ENCODE assay signal across 10 mouse cellular contexts in genomic region chr11:35527816-35528462, GRCm38 (mm10).
DNase-seq lines count a peak whose midpoint lies in the region; ATAC-seq and TF ChIP-seq lines count a peak whose summit lies in the region.
"Had no signal": no experiment of that assay in that cellular context is flagged by ENCODE, and none has a peak within 500 bp of the region (broad histone marks: within the 10 kb centered on the region; RNA-seq: fewer than 3 reads in every experiment).

No protein-coding gene starts in this region.

- no peak overlapping the region for H3K4me3 ChIP-seq in forebrain, embryonic 12.5 days (replicated peaks)
- H3K4me3 ChIP-seq in limb, embryonic 12.5 days (replicated peaks), result no peak overlapping the region
- no peak overlapping the region for H3K4me3 ChIP-seq in stomach, postnatal 0 days (ENCODE audit: low read depth, low read length)
- H3K4me3 ChIP-seq: lung, embryonic 15.5 days had no signal

- H3K27me3 ChIP-seq in forebrain, embryonic 12.5 days, result peaks cover 44% of the 10 kb centered on the region
- H3K27me3 ChIP-seq in limb, embryonic 12.5 days, result no peaks in the 10 kb centered on the region
- H3K27me3 ChIP-seq in stomach, postnatal 0 days (ENCODE audit: control insufficient read depth, insufficient read depth, low read length), result no peaks in the 10 kb centered on the region

- TF ChIP-seq CTCF in stomach, postnatal 0 days (IDR thresholded peaks at IDR 0.05; ENCODE audit: low read depth), result peak; percentile 38

- H3K27ac ChIP-seq in forebrain, embryonic 12.5 days, result peak overlapping the region; percentile 33
- H3K27ac ChIP-seq in limb, embryonic 12.5 days, result peak overlapping the region; percentile 94
- no peak overlapping the region for H3K27ac ChIP-seq in stomach, postnatal 0 days (replicated peaks)
- H3K27ac ChIP-seq: lung, embryonic 15.5 days had no signal

- ATAC-seq in forebrain, embryonic 12.5 days (ENCODE audit: low FRiP score), result peak; percentile 68
- ATAC-seq in limb, embryonic 12.5 days (ENCODE audit: insufficient number of reproducible peaks, insufficient read depth, low FRiP score, low TSS enrichment, low read depth), result peak; percentile 55; the same call in 1 of the 2 replicates
- ATAC-seq in stomach, postnatal 0 days (ENCODE audit: low FRiP score, low TSS enrichment), result no peak

- no peak overlapping the region for H3K9ac ChIP-seq in forebrain, embryonic 12.5 days
- H3K9ac ChIP-seq in limb, embryonic 12.5 days (replicated peaks), result no peak overlapping the region
- H3K9ac ChIP-seq in stomach, postnatal 0 days (ENCODE audit: low read length), result no peak overlapping the region
- H3K9ac ChIP-seq: lung, embryonic 15.5 days had no signal

- WGBS in forebrain, embryonic 12.5 days, result 14% methylated on average over 7 of the region's 7 CpGs
- WGBS in limb, embryonic 12.5 days, result 32% methylated on average over 7 of the region's 7 CpGs
- WGBS in stomach, postnatal 0 days, result 52% methylated on average over 7 of the region's 7 CpGs

- no peaks in the 10 kb centered on the region for H3K36me3 ChIP-seq in forebrain, embryonic 12.5 days (replicated peaks)
- peaks cover 5% of the 10 kb centered on the region; the same call in 1 of the 2 replicates for H3K36me3 ChIP-seq in limb, embryonic 12.5 days
- H3K36me3 ChIP-seq in stomach, postnatal 0 days (ENCODE audit: control insufficient read depth, insufficient read depth, low read length), result no peaks in the 10 kb centered on the region
- H3K36me3 ChIP-seq: lung, embryonic 15.5 days had no signal

- no peaks in the 10 kb centered on the region for H3K9me3 ChIP-seq in forebrain, embryonic 12.5 days
- no peaks in the 10 kb centered on the region for H3K9me3 ChIP-seq in limb, embryonic 12.5 days
- H3K9me3 ChIP-seq in stomach, postnatal 0 days (ENCODE audit: control insufficient read depth, low read length), result no peaks in the 10 kb centered on the region
- H3K9me3 ChIP-seq: lung, embryonic 15.5 days had no signal

- no peak for TF ChIP-seq EP300 in stomach, postnatal 0 days (optimal IDR thresholded peaks at IDR 0.05)

- H3K4me1 ChIP-seq in forebrain, embryonic 12.5 days, result peaks cover 40% of the 10 kb centered on the region
- peaks cover 33% of the 10 kb centered on the region for H3K4me1 ChIP-seq in limb, embryonic 12.5 days (replicated peaks)
- no peaks in the 10 kb centered on the region for H3K4me1 ChIP-seq in stomach, postnatal 0 days (replicated peaks; ENCODE audit: control insufficient read depth, insufficient read depth)
- H3K4me1 ChIP-seq: lung, embryonic 15.5 days had no signal

- intact Hi-C loops in gastrocnemius, postnatal 36 days (cut with DNase I), result no loop called here

- DNase-seq in retina, postnatal 1 day, result peak; percentile 53
- no peak for DNase-seq in retina, embryonic 14.5 days (ENCODE audit: low spot score)
- DNase-seq in stomach, postnatal 0 days (ENCODE audit: low spot score), result no peak
- no peak for DNase-seq in spleen, adult 12 weeks (ENCODE audit: low spot score)
- DNase-seq in gastrocnemius, postnatal 36 days, result no peak
- DNase-seq: kidney, postnatal 10 days; thymus, adult 2 months had no signal

- H3K4me2 ChIP-seq in forebrain, embryonic 12.5 days, result no peak overlapping the region
- H3K4me2 ChIP-seq in limb, embryonic 12.5 days, result no peak overlapping the region
- H3K4me2 ChIP-seq in stomach, postnatal 0 days (replicated peaks; ENCODE audit: low read depth), result no peak overlapping the region
- H3K4me2 ChIP-seq: lung, embryonic 15.5 days had no signal
